Mouse (Mus musculus): ENCODE results near the gene Zfp524. TPM values are rescaled to one million over a fixed set of nuclear protein-coding genes. Genes with fewer than 3 reads are reported as not detected.
"Not testable (repeated sequence)": the region's sequence is repeated elsewhere in the genome, so short reads cannot be mapped to it uniquely, and the experiment has no call there.

Gene Zfp524
- polyA plus RNA-seq, 1 experiment from 2014 or later: 14.1 TPM

DNA sequence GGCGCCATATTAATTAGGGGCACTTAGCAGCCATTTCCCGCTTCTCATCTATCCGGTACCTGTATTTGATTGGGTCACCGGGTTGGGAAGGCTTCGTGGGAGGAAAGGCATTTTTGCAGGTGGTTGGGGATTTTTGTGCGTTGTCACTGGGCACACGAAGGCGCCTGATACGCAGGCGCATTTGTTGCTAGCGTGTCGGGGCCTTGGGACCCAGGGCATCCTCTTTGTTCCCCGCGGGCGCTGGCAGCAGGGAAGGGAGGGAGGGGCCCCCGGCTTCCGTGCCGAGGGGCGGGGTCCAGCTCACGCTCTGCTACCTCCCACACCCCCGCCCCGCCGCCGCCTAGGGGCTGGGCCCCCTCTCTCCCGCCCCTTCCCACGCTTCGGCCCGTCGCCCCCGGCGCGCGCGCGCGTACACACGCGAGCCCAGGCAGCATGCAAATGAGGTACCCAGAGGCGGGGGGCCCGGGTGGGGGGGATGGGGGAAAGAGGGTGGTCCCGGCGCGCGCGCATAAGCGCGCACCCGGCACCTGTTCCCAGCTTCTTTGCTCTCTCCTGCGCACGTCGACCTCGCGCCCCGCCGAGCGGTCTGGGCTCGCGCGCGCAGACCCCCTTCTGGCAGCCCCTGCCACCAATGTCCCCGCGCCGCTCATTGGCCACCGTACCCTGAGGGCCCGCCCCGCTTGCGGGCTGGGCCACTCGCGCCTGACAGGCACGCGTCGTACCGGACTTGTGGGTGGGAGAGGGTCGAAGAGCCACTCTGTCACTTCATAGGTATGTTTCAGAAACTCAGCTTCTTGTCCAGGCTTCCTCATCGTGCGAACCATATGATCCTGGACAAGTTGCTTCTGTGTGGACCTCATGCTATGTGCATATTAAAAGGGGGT, 1.1 kb downstream of the Zfp524 start, which contains the start of gene Gm44973:
Gene Gm44973 (plus strand): TSS at position 379 of the 884 bp plus-strand sequence.
- Histone ChIP-seq H3K4me1 (replicated peaks; ENCODE audit: insufficient read depth, low read length) (0 out of 2 replicates have a peak, but pooled peaks cover 9% of the 10 kb centered on the region), H3K27me3 (ENCODE audit: insufficient read depth, low read length) (no peaks in the 10 kb centered on the region), H3K4me3 (replicated peaks; ENCODE audit: low read depth, low read length) (peak within 1 kb of the TSS; percentile 76), H3K9me3 (replicated peaks; ENCODE audit: low read length) (no peaks in the 10 kb centered on the region), H3K36me3 (ENCODE audit: insufficient read depth, low read length) (peaks cover 23% of the 10 kb centered on the region), H3K9ac (ENCODE audit: low read depth, low read length) (peak within 1 kb of the TSS; percentile 78), H3K27ac (peak within 1 kb of the TSS; percentile 99), H3K4me2 (ENCODE audit: low read length) (peak within 1 kb of the TSS; percentile 65)
- 0 out of 2 replicates have a peak, but pooled peaks have one; percentile 10 for TF ChIP-seq CTCF (IDR thresholded peaks at IDR 0.05; ENCODE audit: low read depth)
- ATAC-seq (replicated peaks; ENCODE audit: low FRiP score, low read depth): peak; percentile 80
- WGBS: under 1% methylated on average over 44 of the region's 76 CpGs
- peak; percentile 97 for DNase-seq (ENCODE audit: low spot score)

DNA sequence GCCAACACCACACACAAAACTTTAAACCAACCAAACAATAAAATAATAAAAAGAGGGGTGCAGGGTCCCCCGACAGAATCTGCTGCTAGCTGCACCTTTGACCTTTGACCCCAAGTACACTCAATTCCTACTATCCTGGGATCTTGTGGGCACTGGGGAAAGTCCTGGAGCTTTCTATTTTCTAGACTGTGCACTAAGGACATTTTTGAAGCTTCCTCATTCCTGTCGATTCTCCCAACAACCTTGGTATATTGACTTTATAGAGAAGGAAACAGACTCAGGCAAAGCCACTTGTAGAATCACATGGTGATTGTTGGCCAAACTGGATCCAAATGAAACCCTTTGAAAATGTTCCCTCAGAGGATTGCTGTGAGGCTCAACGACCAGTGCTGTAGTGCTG, 1.8 kb downstream of the Zfp524 start:
- peak overlapping the region; percentile 65; the same call in 1 of the 2 replicates for H3K9ac ChIP-seq (ENCODE audit: low read depth, low read length)
- 0 out of 2 replicates have a peak, but pooled peaks cover 9% of the 10 kb centered on the region for H3K4me1 ChIP-seq (replicated peaks; ENCODE audit: insufficient read depth, low read length)
- DNase-seq (ENCODE audit: low spot score) (no peak), ATAC-seq (replicated peaks; ENCODE audit: low FRiP score, low read depth) (no peak)
- no peak for TF ChIP-seq CTCF (IDR thresholded peaks at IDR 0.05; ENCODE audit: low read depth)
- H3K36me3 ChIP-seq (ENCODE audit: insufficient read depth, low read length): peaks cover 16% of the 10 kb centered on the region
- peak overlapping the region; percentile 76 for H3K4me3 ChIP-seq (replicated peaks; ENCODE audit: low read depth, low read length)
- no peaks in the 10 kb centered on the region for H3K9me3 ChIP-seq (replicated peaks; ENCODE audit: low read length)
- WGBS: 48% methylated on average over 3 of the region's 3 CpGs
- H3K27ac ChIP-seq: peak overlapping the region; percentile 99
- no peaks in the 10 kb centered on the region for H3K27me3 ChIP-seq (ENCODE audit: insufficient read depth, low read length)
- peak overlapping the region; percentile 65 for H3K4me2 ChIP-seq (ENCODE audit: low read length)

DNA sequence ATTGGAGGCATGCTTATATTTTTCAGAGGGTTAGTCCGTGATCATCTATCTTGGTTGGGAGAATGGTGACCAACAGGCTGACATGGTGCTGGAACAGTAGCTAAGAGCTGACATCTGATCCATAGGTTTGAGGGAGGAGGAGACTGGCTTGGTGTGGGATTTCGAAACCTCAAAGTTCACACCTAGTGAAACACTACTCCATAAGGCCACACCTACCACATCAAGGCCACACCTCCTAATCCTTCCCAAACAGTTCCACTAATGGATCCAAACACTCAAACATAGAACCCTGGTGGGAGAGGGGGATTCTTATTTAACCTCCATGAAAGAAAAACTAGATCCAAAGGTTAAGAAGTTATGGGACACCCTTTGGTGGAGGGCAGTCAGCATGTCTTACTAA, 2.7 kb downstream of the Zfp524 start:
- no peak overlapping the region for H3K27ac ChIP-seq
- H3K27me3 ChIP-seq (ENCODE audit: insufficient read depth, low read length): no peaks in the 10 kb centered on the region
- 0 out of 2 replicates have a peak, but pooled peaks cover 9% of the 10 kb centered on the region for H3K4me1 ChIP-seq (replicated peaks; ENCODE audit: insufficient read depth, low read length)
- H3K4me2 ChIP-seq (ENCODE audit: low read length): no peak overlapping the region
- WGBS: 96% methylated on average over 2 of the region's 2 CpGs
- H3K9ac ChIP-seq (ENCODE audit: low read depth, low read length): no peak overlapping the region
- no peaks in the 10 kb centered on the region for H3K9me3 ChIP-seq (replicated peaks; ENCODE audit: low read length)
- no peak for TF ChIP-seq CTCF (IDR thresholded peaks at IDR 0.05; ENCODE audit: low read depth)
- ATAC-seq (replicated peaks; ENCODE audit: low FRiP score, low read depth) (no peak), DNase-seq (ENCODE audit: low spot score) (no peak)
- no peak overlapping the region for H3K4me3 ChIP-seq (replicated peaks; ENCODE audit: low read depth, low read length)
- peaks cover 7% of the 10 kb centered on the region; the same call in 1 of the 2 replicates for H3K36me3 ChIP-seq (ENCODE audit: insufficient read depth, low read length)

DNA sequence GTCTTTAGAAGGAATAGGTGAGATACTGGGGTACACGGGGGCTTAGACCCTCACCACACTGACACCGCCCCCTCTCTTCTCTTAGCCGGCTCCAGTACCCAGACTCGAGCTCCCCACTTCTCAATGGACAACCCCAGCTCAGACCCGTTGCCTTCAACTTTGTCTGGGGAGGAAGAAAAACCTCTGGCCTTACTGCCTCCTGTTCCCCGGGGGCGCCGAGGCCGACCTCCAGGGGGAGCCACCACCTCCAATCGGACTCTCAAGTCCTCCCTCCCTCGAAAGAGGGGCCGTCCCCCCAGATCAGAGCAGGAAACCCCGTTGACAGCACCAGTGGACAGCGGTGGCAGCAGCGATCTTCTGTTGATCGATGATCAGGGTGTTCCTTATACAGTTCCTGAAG, 3.1 kb downstream of the Zfp524 start:
- no peaks in the 10 kb centered on the region for H3K9me3 ChIP-seq (replicated peaks; ENCODE audit: low read length)
- DNase-seq (ENCODE audit: low spot score) (no peak), ATAC-seq (replicated peaks; ENCODE audit: low FRiP score, low read depth) (no peak)
- no peak overlapping the region for H3K27ac ChIP-seq
- no peak overlapping the region for H3K4me2 ChIP-seq (ENCODE audit: low read length)
- no peak overlapping the region for H3K9ac ChIP-seq (ENCODE audit: low read depth, low read length)
- H3K4me3 ChIP-seq (replicated peaks; ENCODE audit: low read depth, low read length): no peak overlapping the region
- 0 out of 2 replicates have a peak, but pooled peaks cover 9% of the 10 kb centered on the region for H3K4me1 ChIP-seq (replicated peaks; ENCODE audit: insufficient read depth, low read length)
- 88% methylated on average over 16 of the region's 16 CpGs for WGBS
- peaks cover 5% of the 10 kb centered on the region; the same call in 1 of the 2 replicates for H3K36me3 ChIP-seq (ENCODE audit: insufficient read depth, low read length)
- no peaks in the 10 kb centered on the region for H3K27me3 ChIP-seq (ENCODE audit: insufficient read depth, low read length)
- peak; percentile 34; the same call in 1 of the 2 replicates for TF ChIP-seq CTCF (IDR thresholded peaks at IDR 0.05; ENCODE audit: low read depth)

DNA sequence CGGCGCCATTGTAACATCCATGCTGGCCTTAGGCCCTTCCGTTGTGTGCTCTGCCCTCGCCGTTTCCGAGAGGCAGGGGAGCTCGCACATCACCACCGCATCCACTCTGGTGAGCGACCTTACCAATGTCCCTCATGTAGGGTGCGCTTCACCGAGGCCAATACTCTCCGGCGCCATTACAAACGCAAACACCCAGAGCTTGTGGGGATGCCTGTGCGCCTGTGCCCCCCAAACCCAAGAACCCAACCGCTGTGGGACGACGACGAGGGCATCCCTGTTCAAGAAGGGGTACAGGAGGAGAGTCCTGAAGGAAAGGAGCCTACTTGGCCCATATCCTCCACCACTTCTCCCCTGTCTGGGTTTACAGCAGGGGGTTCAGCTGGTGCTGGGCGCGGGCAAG, 3.7 kb downstream of the Zfp524 start:
- Histone ChIP-seq H3K4me2 (ENCODE audit: low read length) (no peak overlapping the region), H3K4me1 (replicated peaks; ENCODE audit: insufficient read depth, low read length) (0 out of 2 replicates have a peak, but pooled peaks cover 9% of the 10 kb centered on the region), H3K27me3 (ENCODE audit: insufficient read depth, low read length) (no peaks in the 10 kb centered on the region), H3K9ac (ENCODE audit: low read depth, low read length) (no peak overlapping the region), H3K36me3 (ENCODE audit: insufficient read depth, low read length) (peaks cover 3% of the 10 kb centered on the region; the same call in 1 of the 2 replicates), H3K4me3 (replicated peaks; ENCODE audit: low read depth, low read length) (no peak overlapping the region), H3K27ac (no peak overlapping the region), H3K9me3 (replicated peaks; ENCODE audit: low read length) (no peaks in the 10 kb centered on the region)
- no peak for TF ChIP-seq CTCF (IDR thresholded peaks at IDR 0.05; ENCODE audit: low read depth)
- ATAC-seq (replicated peaks; ENCODE audit: low FRiP score, low read depth) (no peak), DNase-seq (ENCODE audit: low spot score) (no peak)
- WGBS: 96% methylated on average over 21 of the region's 21 CpGs

DNA sequence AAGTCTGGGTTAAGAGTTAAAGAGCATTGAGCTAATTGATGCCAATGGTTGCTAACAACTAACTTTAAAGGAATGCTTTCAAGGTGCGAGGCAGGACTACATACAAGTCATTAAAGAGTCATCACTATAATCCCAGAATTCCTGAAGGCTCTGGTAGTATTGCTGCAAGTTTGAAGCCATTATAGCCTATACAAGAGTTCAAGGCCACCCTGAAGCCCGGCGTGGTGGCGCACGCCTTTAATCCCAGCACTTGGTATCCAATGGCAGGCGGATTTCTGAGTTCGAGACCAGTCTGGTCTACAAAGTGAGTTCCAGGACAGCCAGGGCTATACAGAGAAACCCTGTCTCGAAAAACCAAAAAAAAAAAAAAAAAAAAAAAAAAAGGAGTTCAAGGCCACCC, 5.4 kb downstream of the Zfp524 start:
- peak overlapping the region; percentile 20; the same call in 1 of the 2 replicates for H3K9ac ChIP-seq (ENCODE audit: low read depth, low read length)
- H3K4me3 ChIP-seq (replicated peaks; ENCODE audit: low read depth, low read length): peak overlapping the region; percentile 70
- WGBS: 18% methylated on average over 8 of the region's 8 CpGs
- not testable (repeated sequence) for ATAC-seq (replicated peaks; ENCODE audit: low FRiP score, low read depth); H3K4me1 ChIP-seq (replicated peaks; ENCODE audit: insufficient read depth, low read length); H3K9me3 ChIP-seq (replicated peaks; ENCODE audit: low read length); H3K27me3 ChIP-seq (ENCODE audit: insufficient read depth, low read length); DNase-seq (ENCODE audit: low spot score)
- peak overlapping the region; percentile 84 for H3K4me2 ChIP-seq (ENCODE audit: low read length)
- peaks cover 15% of the 10 kb centered on the region for H3K36me3 ChIP-seq (ENCODE audit: insufficient read depth, low read length)
- peak overlapping the region; percentile 92 for H3K27ac ChIP-seq

Measured in kidney, postnatal 0 days (tissue).